Mouse (Mus musculus): ENCODE results near the gene Prss33.
A peak's percentile ranks its signal among the peaks of the same experiment; 100 is the strongest.

GRCm38 (mm10) chr17:23873884-23874856 lies 38.3 kb upstream of the Prss33 start:
- TF ChIP-seq CTCF (IDR thresholded peaks at IDR 0.05; ENCODE audit: borderline replicate concordance, insufficient read depth, low read depth, low read length) (peak; percentile 78), POLR2A (IDR thresholded peaks at IDR 0.05; ENCODE audit: borderline replicate concordance, insufficient read depth, low read length) (no peak)
